Mouse (Mus musculus): ENCODE results near the gene Cd164.
A peak's percentile ranks its signal among the peaks of the same experiment; 100 is the strongest.

Cd164 gene

GRCm38 (mm10) chr10:41500941-41501340 lies 18.3 kb upstream of the Cd164 start:
- no peak for DNase-seq (ENCODE audit: low spot score in 2 of 2)

DNA sequence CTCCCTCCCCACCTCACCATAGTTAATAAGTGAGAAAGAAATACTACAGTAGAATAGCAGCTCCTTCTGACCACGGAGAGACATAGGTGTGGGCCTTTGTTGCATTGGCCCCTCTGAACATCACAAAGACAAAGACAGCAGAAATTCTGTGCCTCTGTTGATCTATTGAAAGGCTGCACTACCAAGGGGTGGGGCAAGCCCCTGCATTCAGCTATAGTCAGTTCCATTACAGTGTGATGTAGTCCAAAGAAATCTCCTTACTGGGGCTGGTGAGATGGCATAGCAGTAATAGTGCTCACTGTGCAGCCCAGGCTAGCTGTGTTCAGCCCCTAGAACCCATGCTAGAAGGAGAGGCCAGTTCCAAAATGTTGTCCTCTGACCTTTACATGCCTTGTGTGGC lies 14.2 kb upstream of the Cd164 start:
- DNase-seq (ENCODE audit: low spot score in 2 of 2), result no peak

DNA sequence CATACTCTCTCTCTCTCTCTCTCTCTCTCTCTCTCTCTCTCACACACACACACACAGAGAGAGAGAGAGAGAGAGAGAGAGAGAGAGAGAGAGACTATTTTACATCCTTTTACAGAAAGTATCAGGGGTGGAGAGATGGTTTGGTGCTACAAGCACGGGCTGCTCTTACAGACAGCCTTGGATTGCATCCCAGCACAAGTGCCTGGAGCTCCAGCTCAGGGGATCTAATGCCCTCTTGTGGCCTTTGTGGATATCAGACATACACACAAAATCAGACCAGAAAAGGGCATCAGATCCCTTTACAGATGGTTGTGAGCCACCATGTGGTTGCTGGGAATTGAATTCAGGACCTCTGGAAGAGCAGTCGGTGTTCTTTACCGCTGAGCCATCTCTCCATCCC lies 13.8 kb upstream of the Cd164 start:
- peak; percentile 42 to 58 for DNase-seq (ENCODE audit: low spot score in 2 of 2)

- no peak for DNase-seq (ENCODE audit: low spot score in 2 of 2)
Measured at GRCm38 (mm10) chr10:41509160-41509559, 10.1 kb upstream of the Cd164 start.

DNA sequence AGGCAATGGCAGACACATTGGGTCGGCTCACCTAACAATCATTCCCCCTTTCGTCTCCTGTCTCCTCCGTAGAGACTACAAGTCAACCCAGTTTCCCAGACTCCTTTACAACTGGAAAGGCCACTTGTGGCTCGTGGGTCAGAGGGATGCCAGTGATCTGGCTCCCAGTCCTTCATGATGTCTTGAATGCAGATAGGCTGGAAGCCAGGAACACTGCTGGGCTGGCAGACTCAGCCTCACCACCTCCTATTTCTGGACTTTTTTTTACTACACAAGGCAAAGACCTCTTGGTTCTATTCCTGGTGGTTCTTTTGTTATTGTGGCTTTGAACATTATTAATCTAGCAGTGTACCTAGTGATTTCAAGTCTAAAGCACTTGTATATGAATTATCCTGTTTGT lies 4.9 kb upstream of the Cd164 start:
- DNase-seq (ENCODE audit: low spot score in 2 of 2), result no peak

DNA sequence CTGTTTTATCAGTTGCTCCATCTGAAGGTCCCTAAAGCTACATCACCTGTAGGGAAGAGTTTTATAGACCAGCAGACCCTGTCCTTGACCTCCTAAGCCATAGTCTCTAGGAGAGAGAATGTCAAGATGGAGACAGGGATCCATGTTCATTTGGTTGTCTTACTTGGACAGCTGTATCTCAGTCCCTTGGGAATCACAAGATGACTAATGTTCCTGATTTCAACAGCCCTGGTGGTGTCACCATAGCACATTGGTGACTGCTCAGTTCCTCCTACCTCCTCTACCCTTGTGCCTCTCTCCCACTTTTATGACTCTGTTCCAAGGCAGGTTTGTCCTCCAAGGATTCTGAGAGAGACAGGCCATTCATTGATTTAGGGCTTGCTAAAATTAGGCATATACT lies 4.3 kb upstream of the Cd164 start:
- DNase-seq (ENCODE audit: low spot score in 2 of 2), result no peak

- peak in 1 of 2 experiments; percentile 60 for DNase-seq (ENCODE audit: low spot score in 2 of 2)
Measured at GRCm38 (mm10) chr10:41518508-41518980, 670 bp upstream of the Cd164 start.

- DNase-seq (ENCODE audit: low spot score in 2 of 2), result peak in 1 of 2 experiments; percentile 23
Measured at GRCm38 (mm10) chr10:41519640-41520409, 611 bp downstream of the Cd164 start.

GRCm38 (mm10) chr10:41520410-41520673 lies 1.1 kb downstream of the Cd164 start:
- no peak for DNase-seq (ENCODE audit: low spot score in 2 of 2)

GRCm38 (mm10) chr10:41523386-41523785 lies 4.2 kb downstream of the Cd164 start:
- no peak for DNase-seq (ENCODE audit: low spot score in 2 of 2)

DNA sequence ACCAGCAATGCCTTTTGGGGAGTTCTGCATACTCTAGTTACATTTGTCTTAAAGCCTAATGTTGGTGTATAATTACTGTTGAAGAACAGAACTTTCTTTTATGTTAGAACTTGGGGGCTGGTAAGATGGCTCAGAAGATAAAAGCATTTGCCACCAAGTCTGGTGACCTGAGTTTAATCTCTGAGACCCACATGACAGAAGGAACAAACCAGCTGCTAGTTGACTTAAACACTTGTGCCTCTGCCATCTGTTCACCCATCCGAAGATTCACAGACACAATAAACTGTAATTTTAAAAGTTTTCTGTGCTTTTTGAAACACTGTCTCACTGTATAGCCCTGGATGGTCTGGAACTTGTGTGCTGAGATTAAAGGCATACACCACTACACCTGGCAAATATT lies 6.5 kb downstream of the Cd164 start:
- no peak for DNase-seq (ENCODE audit: low spot score in 2 of 2)

- no peak for DNase-seq (ENCODE audit: low spot score in 2 of 2)
Measured at GRCm38 (mm10) chr10:41529972-41530371, 10.8 kb downstream of the Cd164 start.

DNA sequence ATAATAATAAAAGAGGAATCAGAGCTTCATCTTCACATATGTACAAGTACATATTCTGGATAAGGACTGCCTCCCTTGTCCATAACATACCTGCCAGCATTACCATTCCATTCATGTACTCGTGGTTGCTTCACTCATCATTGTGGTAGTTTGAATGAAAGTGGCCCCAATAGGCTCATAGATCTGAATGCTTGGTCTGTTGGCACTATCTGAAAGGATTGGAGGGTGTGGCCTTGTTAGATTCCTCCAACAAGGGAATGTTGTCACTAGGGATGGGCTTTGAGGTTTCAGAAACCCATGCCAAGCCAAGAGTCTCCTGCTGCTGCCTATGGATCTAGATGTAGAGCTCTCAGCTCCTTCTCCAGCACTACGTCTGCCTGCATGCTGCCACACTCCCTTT lies 16.8 kb downstream of the Cd164 start:
- no peak for DNase-seq (ENCODE audit: low spot score in 2 of 2)

- no peak for DNase-seq (ENCODE audit: low spot score in 2 of 2)
Measured at GRCm38 (mm10) chr10:41536714-41537113, 17.5 kb downstream of the Cd164 start.

DNA sequence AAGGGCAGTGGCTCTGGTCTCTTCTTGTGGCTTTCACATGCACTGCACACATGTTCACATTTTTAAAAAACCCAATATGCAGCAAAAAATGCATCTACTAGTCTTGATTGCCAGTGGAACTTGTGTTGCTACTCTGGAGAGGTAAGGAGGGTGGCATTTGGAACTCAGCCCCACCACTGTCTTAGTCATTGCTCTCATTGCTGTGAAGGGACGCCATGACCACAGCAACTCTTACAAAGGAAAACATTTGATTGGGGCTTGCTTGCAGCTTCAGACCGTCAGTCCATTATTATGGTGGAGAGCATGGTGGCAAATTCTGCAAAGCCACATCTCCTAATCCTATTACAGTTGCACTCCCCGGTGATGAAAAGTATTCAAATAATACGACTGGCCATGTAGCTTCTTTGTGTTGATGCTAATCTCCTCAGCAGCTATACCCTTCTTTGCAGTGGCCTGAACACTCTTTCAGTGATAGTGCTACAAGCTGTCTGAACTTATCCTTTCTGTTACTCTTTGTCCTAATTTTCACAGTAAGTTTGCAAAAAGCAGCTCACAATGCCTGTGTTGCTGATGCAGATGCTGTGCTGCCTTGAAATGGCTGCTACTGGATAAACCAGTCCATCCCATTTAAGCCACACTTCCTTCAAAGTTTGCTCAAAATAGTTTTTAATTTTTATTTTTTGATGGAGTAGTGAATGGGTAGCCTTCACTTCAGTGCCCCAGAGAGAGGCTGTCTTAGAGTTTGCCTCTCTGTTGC lies 18.2 kb downstream of the Cd164 start:
- no peak for DNase-seq (ENCODE audit: low spot score in 2 of 2)

DNA sequence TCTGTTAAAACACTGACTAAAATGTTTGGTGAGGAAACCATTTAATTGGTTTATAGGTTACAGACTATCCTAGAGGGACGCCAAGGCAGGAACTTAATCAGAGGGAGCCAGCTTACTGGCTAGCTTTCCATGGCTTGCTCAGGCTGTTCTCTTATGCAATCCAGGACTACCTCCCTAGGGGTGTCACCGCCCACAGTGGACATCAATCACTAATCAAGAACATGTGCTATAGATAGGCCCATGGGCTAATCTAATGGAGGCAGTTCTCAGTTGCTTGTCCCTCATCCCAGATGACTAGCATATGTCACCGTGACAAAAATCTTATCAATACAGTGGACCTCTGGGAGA lies 18.7 kb downstream of the Cd164 start:
- no peak for DNase-seq (ENCODE audit: low spot score in 2 of 2)

DNA sequence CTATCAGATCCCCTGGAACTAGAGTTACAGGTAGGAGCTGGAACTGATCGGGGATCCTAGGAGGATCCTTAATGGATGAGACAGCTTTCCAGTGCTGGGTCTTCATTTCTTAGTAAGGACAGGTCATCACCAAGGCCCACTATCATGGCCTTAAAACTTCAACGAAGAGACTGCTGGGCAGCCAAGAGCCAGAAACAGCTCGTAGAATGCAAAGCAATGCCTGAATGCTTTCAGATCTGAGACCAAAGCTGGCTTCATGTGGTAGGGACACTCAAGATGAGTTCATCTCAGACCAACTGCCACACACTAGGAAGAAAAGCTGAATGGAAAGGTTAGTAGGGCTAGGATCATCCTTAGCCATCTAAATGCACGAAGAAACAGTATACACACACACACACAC lies 19.8 kb downstream of the Cd164 start:
- DNase-seq (ENCODE audit: low spot score in 2 of 2), result no peak

DNA sequence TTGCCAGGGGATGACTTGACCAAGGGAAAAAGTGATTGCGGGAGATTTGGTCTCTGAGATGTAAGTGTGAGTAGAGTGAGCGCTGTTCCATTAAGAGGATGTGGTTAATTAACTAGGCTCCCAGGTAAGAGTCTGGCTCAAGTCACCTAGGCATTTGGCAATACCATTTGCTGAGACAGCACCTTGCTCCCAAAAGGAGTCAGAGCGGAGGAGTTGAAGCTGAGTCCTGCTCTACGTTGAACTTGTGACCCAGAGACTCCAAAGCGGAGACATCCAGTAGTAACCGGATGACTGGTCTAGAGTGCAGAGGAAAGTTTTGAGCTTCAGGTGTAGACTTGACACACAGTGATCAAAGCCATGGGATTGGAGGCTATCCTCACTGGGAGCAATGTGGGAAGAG lies 22.8 kb downstream of the Cd164 start:
- DNase-seq (ENCODE audit: low spot score in 2 of 2), result no peak

DNA sequence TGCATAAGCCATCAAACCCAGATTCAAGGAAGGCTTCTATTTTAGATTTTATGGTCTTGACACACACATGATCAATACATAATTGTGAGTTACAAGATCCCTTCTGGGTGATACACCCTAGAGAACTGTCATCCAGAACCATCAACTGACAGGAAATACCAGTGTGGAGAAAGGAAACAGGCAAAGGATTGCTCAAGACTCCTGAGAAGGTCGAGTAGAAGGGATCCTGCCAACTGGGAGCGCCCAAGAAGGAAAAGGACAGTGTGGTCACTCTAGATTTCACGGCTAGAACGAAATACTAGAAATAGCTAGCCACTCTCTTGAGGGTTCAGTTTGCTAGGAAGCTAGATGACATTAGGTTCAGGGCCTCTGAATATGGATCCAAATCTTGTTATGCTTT lies 24.2 kb downstream of the Cd164 start:
- no peak for DNase-seq (ENCODE audit: low spot score in 2 of 2)

DNA sequence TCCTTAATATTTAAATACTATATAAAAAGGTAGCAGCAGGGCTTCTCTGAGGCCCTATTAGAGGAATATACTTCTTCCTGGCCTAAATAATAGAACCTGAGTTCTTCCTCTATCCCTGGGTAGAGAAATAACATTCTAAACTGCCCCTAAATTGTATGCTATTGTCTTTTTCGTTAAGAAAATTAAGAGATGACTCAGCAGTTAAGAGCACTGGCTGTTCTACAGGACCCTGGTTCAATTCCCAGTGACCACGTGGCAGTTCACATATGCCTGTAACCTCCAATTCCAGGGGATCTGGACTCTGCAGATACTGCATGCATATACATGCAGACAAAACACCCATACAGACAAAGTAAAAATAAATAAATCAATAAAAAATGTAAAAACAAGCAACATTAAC lies 24.6 kb downstream of the Cd164 start:
- DNase-seq (ENCODE audit: low spot score in 2 of 2), result no peak

DNA sequence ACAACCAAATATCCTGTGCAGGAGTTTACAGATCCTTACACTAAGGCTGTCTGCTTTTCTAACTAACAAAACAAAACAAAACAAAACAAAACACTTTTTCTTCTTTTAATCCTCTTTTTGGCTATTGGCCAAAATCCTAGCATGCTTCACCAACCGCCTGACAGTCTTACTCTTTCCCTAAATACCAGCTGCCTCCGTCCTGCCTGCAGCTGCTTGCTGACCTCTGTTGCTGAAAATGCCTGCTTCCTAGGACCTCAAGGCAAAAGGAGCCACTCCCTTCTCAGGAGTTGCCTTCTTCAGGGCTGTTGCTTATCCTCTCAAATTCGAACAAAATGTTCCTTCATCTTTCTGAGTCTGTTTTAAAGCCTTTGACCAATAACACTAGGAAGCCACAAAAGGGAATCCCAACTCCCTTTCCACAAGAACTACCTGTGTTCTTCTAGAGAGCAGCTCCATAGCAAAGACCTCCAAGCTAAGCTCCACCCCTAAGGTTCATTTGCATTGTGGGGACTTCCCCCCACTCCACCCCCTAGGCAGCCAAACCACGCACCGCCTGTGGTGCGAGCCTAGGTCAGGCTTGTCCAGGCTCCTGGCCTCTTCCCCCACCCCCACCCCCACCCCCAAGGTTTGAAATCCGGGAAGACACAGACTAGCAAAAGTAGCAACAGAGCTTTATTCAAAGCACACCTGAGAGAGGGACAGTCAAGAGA lies 25.4 kb downstream of the Cd164 start:
- no peak for DNase-seq (ENCODE audit: low spot score in 2 of 2)

GRCm38 (mm10) chr10:41545224-41545755 lies 26.1 kb downstream of the Cd164 start:
- DNase-seq (ENCODE audit: low spot score in 2 of 2), result no peak

All from frontal cortex, postnatal 10 days (tissue).